Mouse (Mus musculus) granulocyte monocyte progenitor cell, adult 5-6 weeks (primary cell): ENCODE measurements around the gene Atp6v1b1. TPM values are rescaled to one million over a fixed set of nuclear protein-coding genes. Genes with fewer than 3 reads are reported as not detected.
"Not testable (repeated sequence)": the region's sequence is repeated elsewhere in the genome, so short reads cannot be mapped to it uniquely, and the experiment has no call there.

ENCODE experiments used
- ATAC-seq: replicated peaks from 2 replicates; pipeline ENCODE4 v1.8.0; 2016; ENCODE audit warnings: mild to moderate bottlenecking, moderate TSS enrichment, inconsistent platforms; ENCODE audit not compliant: poor library complexity, severe bottlenecking
- total RNA-seq, 2 experiments: library from RNA; stranded (forward) in 1 of 2; stranded (reverse) in 1 of 2; fragments of 200-712, 200-1000 nt in 1 of 2; fragments of >200 nt in 1 of 2; fragmentation: Nextera tagmentation in 1 of 2; gene quantifications; 2 replicates each; pipeline ENCODE4 v1.2.3; 2014 to 2017

The Atp6v1b1 gene
- total RNA-seq, 2 experiments from 2014 or later = not detected

- no peak for ATAC-seq
Observed at GRCm38 (mm10) chr6:83768485-83768884, 25.7 kb downstream of the Atp6v1b1 start.

GRCm38 (mm10) chr6:83774126-83774525, 31.3 kb downstream of the Atp6v1b1 start:
- ATAC-seq = peak; percentile 67

- peak; percentile 29 for ATAC-seq
Observed at GRCm38 (mm10) chr6:83774781-83775563, 32.2 kb downstream of the Atp6v1b1 start.

- peak; percentile 68 for ATAC-seq
Observed at GRCm38 (mm10) chr6:83775638-83776293, 33.0 kb downstream of the Atp6v1b1 start, which contains the start of gene Tex261. Gene Tex261 (minus strand): TSS chr6:83775813.

GRCm38 (mm10) chr6:83778306-83778705, 35.5 kb downstream of the Atp6v1b1 start:
- ATAC-seq = no peak

GRCm38 (mm10) chr6:83779026-83779425, 36.2 kb downstream of the Atp6v1b1 start:
- 0 out of 2 replicates have a peak, but pooled peaks have one; percentile 26 for ATAC-seq

GRCm38 (mm10) chr6:83786426-83786825, 43.6 kb downstream of the Atp6v1b1 start:
- no peak for ATAC-seq

GRCm38 (mm10) chr6:83788554-83788953, 45.8 kb downstream of the Atp6v1b1 start:
- ATAC-seq = no peak

GRCm38 (mm10) chr6:83790533-83790932, 47.7 kb downstream of the Atp6v1b1 start:
- ATAC-seq = not testable (repeated sequence)

- peak; percentile 22 for ATAC-seq
Observed at GRCm38 (mm10) chr6:83791251-83791890, 48.6 kb downstream of the Atp6v1b1 start.

- ATAC-seq = peak; percentile 84
Observed at GRCm38 (mm10) chr6:83794760-83795296, 52.0 kb downstream of the Atp6v1b1 start, which contains the start of gene Nagk. Gene Nagk (plus strand): TSS chr6:83794982.

- peak; percentile 48 for ATAC-seq
Observed at GRCm38 (mm10) chr6:83795492-83795900, 52.7 kb downstream of the Atp6v1b1 start.

GRCm38 (mm10) chr6:83796686-83797085, 53.9 kb downstream of the Atp6v1b1 start:
- ATAC-seq = no peak

- ATAC-seq = no peak
Observed at GRCm38 (mm10) chr6:83802033-83802432, 59.2 kb downstream of the Atp6v1b1 start.

GRCm38 (mm10) chr6:83802846-83803245, 60.1 kb downstream of the Atp6v1b1 start:
- no peak for ATAC-seq

Other genes with a start within 250 kb of the Atp6v1b1 start
- 28.1 and 49.2 TPM in 2 replicates for gene Dguok, start 236.0 kb upstream of the Atp6v1b1 start, total RNA-seq (2014; fragmentation: Nextera tagmentation)
- 19.6 and 29.3 TPM in 2 replicates for gene Dguok, start 236.0 kb upstream of the Atp6v1b1 start, total RNA-seq (2017)
- gene Actg2, start 206.7 kb upstream of the Atp6v1b1 start, total RNA-seq (2014; fragmentation: Nextera tagmentation) = not detected in 2 replicates
- not detected in 2 replicates for gene Actg2, start 206.7 kb upstream of the Atp6v1b1 start, total RNA-seq (2017)
- gene Stambp, start 170.3 kb upstream of the Atp6v1b1 start, total RNA-seq (2014; fragmentation: Nextera tagmentation) = 23.0 and 44.8 TPM in 2 replicates
- gene Stambp, start 170.3 kb upstream of the Atp6v1b1 start, total RNA-seq (2017) = 5.0 and 9.7 TPM in 2 replicates
- gene Clec4f, start 86.8 kb upstream of the Atp6v1b1 start, total RNA-seq (2014; fragmentation: Nextera tagmentation) = not detected in 2 replicates
- gene Clec4f, start 86.8 kb upstream of the Atp6v1b1 start, total RNA-seq (2017) = not detected in 2 replicates
- not detected in 2 replicates for gene Cd207, start 65.1 kb upstream of the Atp6v1b1 start, total RNA-seq (2014; fragmentation: Nextera tagmentation)
- not detected in 2 replicates for gene Cd207, start 65.1 kb upstream of the Atp6v1b1 start, total RNA-seq (2017)
- not detected in 2 replicates for gene Vax2, start 31.7 kb upstream of the Atp6v1b1 start, total RNA-seq (2014; fragmentation: Nextera tagmentation)
- not detected in 2 replicates for gene Vax2, start 31.7 kb upstream of the Atp6v1b1 start, total RNA-seq (2017)
- 0.41 TPM in 1 of 2 replicates, not detected in the other for gene Ankrd53, start 19.7 kb downstream of the Atp6v1b1 start, total RNA-seq (2014; fragmentation: Nextera tagmentation)
- gene Ankrd53, start 19.7 kb downstream of the Atp6v1b1 start, total RNA-seq (2017) = not detected in 2 replicates
- gene Tex261, start 32.8 kb downstream of the Atp6v1b1 start, total RNA-seq (2014; fragmentation: Nextera tagmentation) = 60.4 and 82.5 TPM in 2 replicates
- gene Tex261, start 32.8 kb downstream of the Atp6v1b1 start, total RNA-seq (2017) = 35.2 and 37.3 TPM in 2 replicates
- gene Nagk, start 52.0 kb downstream of the Atp6v1b1 start, total RNA-seq (2014; fragmentation: Nextera tagmentation) = 25.7 and 25.9 TPM in 2 replicates
- gene Nagk, start 52.0 kb downstream of the Atp6v1b1 start, total RNA-seq (2017) = 23.1 and 23.6 TPM in 2 replicates
- gene Paip2b, start 88.8 kb downstream of the Atp6v1b1 start, total RNA-seq (2014; fragmentation: Nextera tagmentation) = 7.5 and 11.7 TPM in 2 replicates
- gene Paip2b, start 88.8 kb downstream of the Atp6v1b1 start, total RNA-seq (2017) = 11.9 and 17.5 TPM in 2 replicates
- 116 and 131 TPM in 2 replicates for gene Zfp638, start 124.1 kb downstream of the Atp6v1b1 start, total RNA-seq (2014; fragmentation: Nextera tagmentation)
- 139 and 140 TPM in 2 replicates for gene Zfp638, start 124.1 kb downstream of the Atp6v1b1 start, total RNA-seq (2017)